Mouse (Mus musculus): ENCODE data around the gene Pde7b. TPM values are rescaled to one million over a fixed set of nuclear protein-coding genes. Genes with fewer than 3 reads are reported as not detected.
A peak's percentile ranks its signal among the peaks of the same experiment; 100 is the strongest.

The Pde7b gene
- polyA plus RNA-seq (2012; ENCODE audit: insufficient read depth, insufficient read length, low replicate concordance, missing spikeins), result not detected in 2 replicates

- no peak within 1 kb of the TSS for H3K27ac ChIP-seq (ENCODE audit: insufficient read depth, low read depth, low read length)
Measured at GRCm38 (mm10) chr10:20724906-20725305, at the start of gene Pde7b. TSS of gene Pde7b (minus strand) at chr10:20725078.

GRCm38 (mm10) chr10:20772056-20772455, 47.2 kb upstream of the Pde7b start:
- WGBS, result 79% methylated on average over 4 of the region's 4 CpGs
- no peak overlapping the region for H3K4me3 ChIP-seq (ENCODE audit: insufficient read depth, low read depth, low read length)
- no peak overlapping the region for H3K27ac ChIP-seq (ENCODE audit: insufficient read depth, low read depth, low read length)
- no peaks in the 10 kb centered on the region for H3K4me1 ChIP-seq (ENCODE audit: control insufficient read depth, insufficient read depth, low read length)
- no peak for TF ChIP-seq CTCF (IDR thresholded peaks at IDR 0.05; ENCODE audit: insufficient read depth, low read depth, low read length)

More at GRCm38 (mm10) chr10:20724906-20725305, at the start of gene Pde7b:
- 3% methylated on average over 17 of the region's 17 CpGs for WGBS
- Histone ChIP-seq H3K4me1 (ENCODE audit: control insufficient read depth, insufficient read depth, low read length) (peaks cover 3% of the 10 kb centered on the region), H3K4me3 (ENCODE audit: insufficient read depth, low read depth, low read length) (peak within 1 kb of the TSS; percentile 53)
- TF ChIP-seq POLR2A (IDR thresholded peaks at IDR 0.05; ENCODE audit: insufficient read depth, low read depth, low read length) (peak; percentile 56), CTCF (IDR thresholded peaks at IDR 0.05; ENCODE audit: insufficient read depth, low read depth, low read length) (no peak)

GRCm38 (mm10) chr10:20770418-20770888, 45.6 kb upstream of the Pde7b start:
- no peak for TF ChIP-seq CTCF (IDR thresholded peaks at IDR 0.05; ENCODE audit: insufficient read depth, low read depth, low read length)
- no peak for TF ChIP-seq POLR2A (IDR thresholded peaks at IDR 0.05; ENCODE audit: insufficient read depth, low read depth, low read length)
- WGBS, result 90% methylated on average over 2 of the region's 2 CpGs
- Histone ChIP-seq H3K4me3 (ENCODE audit: insufficient read depth, low read depth, low read length) (no peak overlapping the region), H3K27ac (ENCODE audit: insufficient read depth, low read depth, low read length) (no peak overlapping the region), H3K4me1 (ENCODE audit: control insufficient read depth, insufficient read depth, low read length) (no peaks in the 10 kb centered on the region)

- TF ChIP-seq POLR2A (IDR thresholded peaks at IDR 0.05; ENCODE audit: insufficient read depth, low read depth, low read length) (no peak), CTCF (IDR thresholded peaks at IDR 0.05; ENCODE audit: insufficient read depth, low read depth, low read length) (no peak)
- Histone ChIP-seq H3K4me3 (ENCODE audit: insufficient read depth, low read depth, low read length) (no peak overlapping the region), H3K4me1 (ENCODE audit: control insufficient read depth, insufficient read depth, low read length) (no peaks in the 10 kb centered on the region), H3K27ac (ENCODE audit: insufficient read depth, low read depth, low read length) (no peak overlapping the region)
- WGBS, result 64% methylated on average over 7 of the region's 7 CpGs
Measured at GRCm38 (mm10) chr10:20769557-20770417, 44.9 kb upstream of the Pde7b start.

GRCm38 (mm10) chr10:20764352-20764751, 39.5 kb upstream of the Pde7b start:
- no peak overlapping the region for H3K27ac ChIP-seq (ENCODE audit: insufficient read depth, low read depth, low read length)
- no peak for TF ChIP-seq CTCF (IDR thresholded peaks at IDR 0.05; ENCODE audit: insufficient read depth, low read depth, low read length)
- no peak for TF ChIP-seq POLR2A (IDR thresholded peaks at IDR 0.05; ENCODE audit: insufficient read depth, low read depth, low read length)
- WGBS, result 90% methylated on average over 3 of the region's 3 CpGs
- no peaks in the 10 kb centered on the region for H3K4me1 ChIP-seq (ENCODE audit: control insufficient read depth, insufficient read depth, low read length)
- no peak overlapping the region for H3K4me3 ChIP-seq (ENCODE audit: insufficient read depth, low read depth, low read length)

- Histone ChIP-seq H3K27ac (ENCODE audit: insufficient read depth, low read depth, low read length) (no peak overlapping the region), H3K4me3 (ENCODE audit: insufficient read depth, low read depth, low read length) (no peak overlapping the region), H3K4me1 (ENCODE audit: control insufficient read depth, insufficient read depth, low read length) (no peaks in the 10 kb centered on the region)
- TF ChIP-seq CTCF (IDR thresholded peaks at IDR 0.05; ENCODE audit: insufficient read depth, low read depth, low read length) (no peak), POLR2A (IDR thresholded peaks at IDR 0.05; ENCODE audit: insufficient read depth, low read depth, low read length) (no peak)
- WGBS, result 87% methylated on average over 1 of the region's 1 CpGs
Measured at GRCm38 (mm10) chr10:20758939-20759338, 34.1 kb upstream of the Pde7b start.

- Histone ChIP-seq H3K4me1 (ENCODE audit: control insufficient read depth, insufficient read depth, low read length) (no peaks in the 10 kb centered on the region), H3K4me3 (ENCODE audit: insufficient read depth, low read depth, low read length) (no peak overlapping the region), H3K27ac (ENCODE audit: insufficient read depth, low read depth, low read length) (no peak overlapping the region)
- no peak for TF ChIP-seq POLR2A (IDR thresholded peaks at IDR 0.05; ENCODE audit: insufficient read depth, low read depth, low read length)
- TF ChIP-seq CTCF (IDR thresholded peaks at IDR 0.05; ENCODE audit: insufficient read depth, low read depth, low read length), result no peak
- 91% methylated on average over 6 of the region's 6 CpGs for WGBS
Measured at GRCm38 (mm10) chr10:20758259-20758658, 33.4 kb upstream of the Pde7b start.

- Histone ChIP-seq H3K4me3 (ENCODE audit: insufficient read depth, low read depth, low read length) (no peak overlapping the region), H3K4me1 (ENCODE audit: control insufficient read depth, insufficient read depth, low read length) (no peaks in the 10 kb centered on the region), H3K27ac (ENCODE audit: insufficient read depth, low read depth, low read length) (no peak overlapping the region)
- TF ChIP-seq POLR2A (IDR thresholded peaks at IDR 0.05; ENCODE audit: insufficient read depth, low read depth, low read length), result no peak
- no peak for TF ChIP-seq CTCF (IDR thresholded peaks at IDR 0.05; ENCODE audit: insufficient read depth, low read depth, low read length)
- 92% methylated on average over 5 of the region's 5 CpGs for WGBS
Measured at GRCm38 (mm10) chr10:20756219-20756618, 31.3 kb upstream of the Pde7b start.

GRCm38 (mm10) chr10:20752883-20753282, 28.0 kb upstream of the Pde7b start:
- WGBS, result 94% methylated on average over 1 of the region's 1 CpGs
- Histone ChIP-seq H3K4me3 (ENCODE audit: insufficient read depth, low read depth, low read length) (no peak overlapping the region), H3K27ac (ENCODE audit: insufficient read depth, low read depth, low read length) (no peak overlapping the region), H3K4me1 (ENCODE audit: control insufficient read depth, insufficient read depth, low read length) (no peaks in the 10 kb centered on the region)
- TF ChIP-seq POLR2A (IDR thresholded peaks at IDR 0.05; ENCODE audit: insufficient read depth, low read depth, low read length), result no peak
- TF ChIP-seq CTCF (IDR thresholded peaks at IDR 0.05; ENCODE audit: insufficient read depth, low read depth, low read length), result no peak
